Mouse (Mus musculus) thymus, adult 2 months (tissue): Measurements from ENCODE around the gene Ptov1. TPM values are rescaled to one million over a fixed set of nuclear protein-coding genes. Genes with fewer than 3 reads are reported as not detected.

Source experiments
- DNase-seq: peaks from one replicate; pipeline ENCODE4 v3.0.0; 2021
- H3K27ac ChIP-seq: fragments of 200-500 bp; 2 replicates; pipeline ENCODE4 v1.5.1; 2012; ENCODE audit warnings: low read length, control low read depth; ENCODE audit not compliant: control insufficient read depth, insufficient read depth
- H3K27me3 ChIP-seq: fragments of 200-500 bp; 2 replicates; pipeline ENCODE4 v1.6.1; 2012; ENCODE audit warnings: mild to moderate bottlenecking, low read length, moderate library complexity, mixed read lengths; ENCODE audit not compliant: control insufficient read depth, insufficient read depth
- H3K36me3 ChIP-seq: fragments of 200-500 bp; 2 replicates; pipeline ENCODE4 v1.6.1; 2012; ENCODE audit warnings: mild to moderate bottlenecking, low read length, moderate library complexity; ENCODE audit not compliant: control insufficient read depth, insufficient read depth
- H3K4me1 ChIP-seq: fragments of 200-500 bp; replicated peaks from 2 replicates; pipeline ENCODE4 v1.6.1; 2012; ENCODE audit warnings: low read length; ENCODE audit not compliant: control insufficient read depth, insufficient read depth
- H3K4me3 ChIP-seq: fragments of 200-500 bp; 2 replicates; pipeline ENCODE4 v1.5.1; 2012; ENCODE audit warnings: mild to moderate bottlenecking, low read length, control low read depth, moderate library complexity; ENCODE audit not compliant: control insufficient read depth, insufficient read depth
- CTCF ChIP-seq: fragments of 200-500 bp; IDR thresholded peaks from 2 replicates; pipeline ENCODE4 v1.5.1; 2012; ENCODE audit warnings: mild to moderate bottlenecking, control low read depth, low read length, moderate library complexity, borderline replicate concordance; ENCODE audit not compliant: control insufficient read depth, poor library complexity, insufficient read depth; ENCODE audit errors: extremely low read depth
- POLR2A ChIP-seq: fragments of 200-500 bp; IDR thresholded peaks from 2 replicates; pipeline ENCODE4 v1.6.1; 2012; ENCODE audit warnings: mild to moderate bottlenecking, low read length, control low read depth, moderate library complexity; ENCODE audit not compliant: control insufficient read depth, poor library complexity, insufficient read depth; ENCODE audit errors: extremely low read depth
- WGBS: fragments of 180-500 bp; shearing (Covaris S2); methylation state at CpG from one replicate; pipeline ENCODE4 v1.1.7; 2018; 5-methylcytosine and 5-hydroxymethylcytosine counted together
- polyA plus RNA-seq: library from polyadenylated mRNA; depleted of rRNA; stranded (reverse); fragments of >200 nt; gene quantifications from 2 replicates; pipeline ENCODE4 v1.2.3, GENCODE M21; 2012

Ptov1 gene
- polyA plus RNA-seq, 1 experiment, result 338 TPM

DNA sequence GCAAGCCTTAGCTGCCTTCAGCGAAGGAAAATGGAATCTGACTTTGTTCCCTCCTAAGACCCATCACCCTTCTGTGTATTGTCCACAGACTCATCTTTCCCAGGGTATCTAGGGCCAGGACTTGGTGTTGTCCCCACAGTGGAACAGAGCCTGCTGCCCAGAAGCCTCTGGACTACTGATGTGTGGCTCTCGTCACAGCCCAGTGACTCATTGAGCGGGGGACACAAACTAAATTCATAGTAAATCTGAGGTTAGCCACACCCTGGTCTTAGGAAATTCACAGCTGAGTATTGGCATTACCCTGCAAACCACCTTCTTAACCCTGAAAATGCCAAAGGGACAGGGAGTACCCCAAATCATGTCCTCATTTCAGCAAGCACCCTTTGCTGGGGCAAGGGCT lies 42.8 kb downstream of the Ptov1 start:
- no peak overlapping the region for H3K4me3 ChIP-seq
- DNase-seq, result no peak
- H3K27ac ChIP-seq, result no peak overlapping the region
- no peaks in the 10 kb centered on the region for H3K27me3 ChIP-seq
- peaks cover 31% of the 10 kb centered on the region for H3K36me3 ChIP-seq
- WGBS, result 91% methylated on average over 3 of the region's 3 CpGs
- peaks cover 3% of the 10 kb centered on the region for H3K4me1 ChIP-seq
- TF ChIP-seq POLR2A, result no peak

DNA sequence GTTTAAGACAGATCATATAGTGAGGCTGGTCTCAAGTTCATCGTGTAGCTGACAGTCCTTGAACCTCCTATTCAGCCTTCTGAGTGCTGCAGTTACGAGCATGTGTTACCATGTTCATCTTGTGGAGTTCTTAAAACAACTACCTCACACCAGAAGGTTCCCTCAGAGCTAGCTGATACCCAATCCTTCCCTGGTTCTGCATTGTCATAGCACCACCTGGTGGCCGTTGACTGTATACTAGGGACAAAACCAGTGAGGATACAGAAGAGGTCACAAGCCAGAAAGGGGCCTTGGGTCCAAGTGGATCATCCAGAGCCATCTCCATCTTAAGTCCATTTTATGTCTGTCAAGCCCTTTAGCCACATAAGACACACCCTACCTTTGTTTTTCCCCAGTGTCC lies 44.7 kb downstream of the Ptov1 start:
- no peaks in the 10 kb centered on the region for H3K27me3 ChIP-seq
- peaks cover 14% of the 10 kb centered on the region for H3K36me3 ChIP-seq
- H3K4me1 ChIP-seq, result peaks cover 5% of the 10 kb centered on the region
- WGBS, result 6% methylated on average over 3 of the region's 3 CpGs
- no peak overlapping the region for H3K27ac ChIP-seq
- no peak overlapping the region for H3K4me3 ChIP-seq
- peak; percentile 80 for DNase-seq
- no peak for TF ChIP-seq CTCF
- no peak for TF ChIP-seq POLR2A

DNA sequence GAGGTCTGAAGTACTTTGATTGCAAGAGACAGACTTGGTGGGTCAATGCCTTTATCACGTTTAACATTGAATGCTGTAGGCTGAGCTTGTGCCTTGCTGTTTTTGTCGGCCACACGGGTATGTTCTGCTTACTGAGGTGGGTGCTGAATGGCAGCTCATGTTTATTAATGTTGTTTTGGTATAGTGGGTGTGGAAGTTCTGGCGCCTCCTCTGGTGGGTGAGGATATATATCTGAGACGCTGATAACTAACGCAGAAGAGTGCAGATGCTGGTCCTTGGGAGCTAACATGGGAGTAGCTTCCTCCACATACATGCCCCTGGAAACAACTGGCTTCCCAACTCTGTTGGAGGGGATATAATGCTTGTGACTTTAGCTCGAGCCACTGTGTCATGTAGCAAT lies 46.2 kb downstream of the Ptov1 start:
- no peak overlapping the region for H3K27ac ChIP-seq
- no peaks in the 10 kb centered on the region for H3K27me3 ChIP-seq
- H3K4me1 ChIP-seq, result peaks cover 15% of the 10 kb centered on the region
- no peak for TF ChIP-seq POLR2A
- TF ChIP-seq CTCF, result no peak
- H3K4me3 ChIP-seq, result no peak overlapping the region
- H3K36me3 ChIP-seq, result no peaks in the 10 kb centered on the region; the same call in 1 of the 2 replicates
- no peak for DNase-seq
- WGBS, result 66% methylated on average over 7 of the region's 7 CpGs

DNA sequence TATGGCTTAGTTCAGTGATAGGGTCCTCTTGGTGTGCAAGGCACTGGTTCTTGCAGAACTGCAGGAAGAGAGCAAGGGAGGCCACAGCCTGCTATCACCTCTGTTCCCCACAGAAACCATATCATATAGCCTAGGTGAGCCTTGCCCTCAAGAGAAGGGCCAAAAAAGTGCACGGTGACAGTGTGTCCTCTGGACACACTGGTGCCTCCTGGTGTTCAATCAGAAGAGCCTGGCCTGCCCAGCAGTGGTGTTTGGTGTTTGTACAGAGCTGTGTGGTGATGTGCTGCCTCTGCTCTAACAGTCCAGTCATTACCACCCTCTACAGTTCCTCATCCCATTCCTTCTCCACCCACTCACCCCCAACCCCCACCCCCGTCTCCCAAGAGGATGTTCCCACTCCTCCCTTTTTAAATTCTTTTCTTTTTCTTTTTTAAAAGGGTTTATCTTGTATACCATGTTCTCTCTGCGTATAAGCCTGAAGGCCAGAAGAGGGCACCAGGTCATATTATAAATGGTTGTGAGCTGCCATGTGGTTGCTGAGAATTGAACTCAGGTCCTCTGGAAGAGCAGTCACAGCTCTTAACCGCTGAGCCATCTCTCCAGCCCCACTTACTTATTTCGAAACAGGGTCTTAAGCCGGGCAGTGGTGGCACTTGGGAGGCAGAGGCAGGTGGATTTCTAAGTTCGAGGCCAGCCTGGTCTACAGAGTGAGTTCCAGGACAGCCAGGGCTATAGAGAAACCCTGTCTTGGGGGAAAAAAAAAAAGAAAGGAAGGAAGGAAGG lies 47.7 kb downstream of the Ptov1 start:
- DNase-seq, result no peak
- WGBS, result 86% methylated on average over 7 of the region's 7 CpGs

DNA sequence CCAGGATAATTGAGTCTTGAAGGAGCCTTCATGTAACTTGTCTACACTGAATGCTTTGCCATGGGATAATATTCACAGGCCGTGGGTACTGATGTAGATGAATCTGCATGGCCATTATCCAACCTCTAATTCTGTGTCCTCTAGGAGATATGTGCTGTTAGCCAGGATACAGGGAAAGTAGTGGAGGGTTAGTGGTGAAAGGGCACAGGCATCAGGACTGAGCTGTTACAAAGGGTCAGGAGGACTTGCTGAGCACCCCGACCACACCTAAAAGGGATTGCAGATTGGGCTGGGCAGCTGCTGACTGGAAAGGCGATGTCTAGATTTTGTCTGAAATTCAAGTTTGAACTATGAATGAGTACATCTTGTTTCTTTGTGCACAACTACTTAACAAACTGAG lies 49.1 kb downstream of the Ptov1 start:
- Histone ChIP-seq H3K4me1 (peaks cover 24% of the 10 kb centered on the region), H3K36me3 (no peaks in the 10 kb centered on the region; the same call in 1 of the 2 replicates), H3K27me3 (no peaks in the 10 kb centered on the region), H3K4me3 (no peak overlapping the region), H3K27ac (no peak overlapping the region)
- no peak for DNase-seq
- WGBS, result 85% methylated on average over 3 of the region's 3 CpGs
- TF ChIP-seq POLR2A, result no peak
- no peak for TF ChIP-seq CTCF

More for the DNA sequence above, 47.7 kb downstream of the Ptov1 start:
- Histone ChIP-seq H3K27ac (no peak overlapping the region), H3K27me3 (no peaks in the 10 kb centered on the region), H3K36me3 (no peaks in the 10 kb centered on the region; the same call in 1 of the 2 replicates), H3K4me3 (no peak overlapping the region), H3K4me1 (peaks cover 24% of the 10 kb centered on the region)
- TF ChIP-seq POLR2A (no peak), CTCF (no peak)

DNA sequence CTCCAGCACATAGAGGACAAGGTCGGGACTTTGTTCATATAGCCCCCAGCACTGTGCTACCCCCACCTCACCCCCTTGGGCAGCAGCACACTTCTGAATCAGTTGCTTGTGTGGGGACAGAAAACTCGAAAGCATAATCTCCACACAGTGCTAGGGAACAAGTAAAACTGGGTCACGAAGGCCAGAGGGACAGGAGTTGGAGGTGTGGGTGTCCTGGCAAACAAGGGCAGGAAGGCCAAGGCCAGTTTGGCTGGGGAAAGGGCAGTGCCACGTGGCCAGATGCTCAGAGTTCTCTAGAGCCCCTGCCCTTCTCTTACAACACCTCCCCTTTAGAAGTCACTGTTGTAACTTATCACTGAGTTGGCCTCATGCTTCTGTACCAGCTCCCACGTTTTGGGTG lies 49.7 kb downstream of the Ptov1 start:
- WGBS, result 57% methylated on average over 5 of the region's 5 CpGs
- Histone ChIP-seq H3K4me3 (no peak overlapping the region), H3K36me3 (no peaks in the 10 kb centered on the region), H3K27me3 (no peaks in the 10 kb centered on the region), H3K4me1 (peaks cover 28% of the 10 kb centered on the region), H3K27ac (no peak overlapping the region)
- TF ChIP-seq CTCF, result no peak
- no peak for TF ChIP-seq POLR2A
- DNase-seq, result no peak

DNA sequence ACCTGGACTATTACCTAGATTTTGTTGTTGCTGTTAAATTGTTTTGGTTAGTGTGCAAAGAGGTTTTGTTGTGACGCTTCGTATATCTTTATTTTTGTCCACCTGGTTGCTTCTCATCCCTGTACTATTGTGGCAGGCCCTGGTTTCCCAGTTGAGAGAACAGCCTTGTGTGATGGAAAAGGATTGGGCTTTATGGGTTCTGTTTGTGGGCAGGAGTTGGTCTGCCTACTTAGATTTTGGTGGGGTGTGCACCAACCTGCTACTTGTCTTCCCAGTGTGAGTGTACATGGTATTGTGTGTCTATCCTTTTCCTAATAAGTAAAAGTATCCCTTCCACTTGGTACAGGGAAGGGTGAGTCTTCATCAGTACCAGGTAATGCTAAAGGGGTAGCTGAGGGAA lies 50.2 kb downstream of the Ptov1 start:
- TF ChIP-seq CTCF (no peak), POLR2A (no peak)
- no peak overlapping the region for H3K27ac ChIP-seq
- H3K4me3 ChIP-seq, result no peak overlapping the region
- H3K4me1 ChIP-seq, result peaks cover 25% of the 10 kb centered on the region
- no peaks in the 10 kb centered on the region for H3K36me3 ChIP-seq
- 88% methylated on average over 2 of the region's 2 CpGs for WGBS
- no peak for DNase-seq
- no peaks in the 10 kb centered on the region for H3K27me3 ChIP-seq
